Mouse (Mus musculus): ENCODE data around the gene Entpd6.

The Entpd6 gene

GRCm38 (mm10) chr2:150748854-150749253, at the start of gene Entpd6:
TSS of gene Entpd6 (plus strand) at chr2:150749042.
- DNase-seq, result peak; percentile 98

DNA sequence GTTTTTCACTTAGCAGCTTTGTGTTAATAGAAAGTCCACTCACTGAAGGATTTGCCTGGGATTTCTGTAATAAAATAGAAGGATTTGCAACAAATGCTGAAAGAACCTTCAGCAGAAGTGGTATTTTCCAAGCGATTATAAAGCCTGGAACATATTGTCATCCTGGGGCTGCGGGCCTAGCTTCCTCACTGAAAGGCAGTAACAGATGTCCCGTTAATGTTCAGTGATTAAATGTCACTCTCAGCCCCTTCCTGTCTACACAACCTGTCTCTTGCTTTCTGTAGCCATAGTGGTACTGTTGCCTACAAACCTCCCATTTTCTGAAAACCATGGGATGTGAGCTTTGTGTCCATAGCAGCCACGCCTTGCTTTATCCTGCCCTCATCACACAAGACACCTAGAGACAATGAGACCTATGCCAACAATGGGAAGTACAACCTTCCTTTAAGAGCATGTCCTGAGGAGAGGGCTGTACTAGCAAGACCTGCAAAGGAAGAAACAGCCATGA, 36.6 kb upstream of the Entpd6 start:
- no peak for DNase-seq

DNA sequence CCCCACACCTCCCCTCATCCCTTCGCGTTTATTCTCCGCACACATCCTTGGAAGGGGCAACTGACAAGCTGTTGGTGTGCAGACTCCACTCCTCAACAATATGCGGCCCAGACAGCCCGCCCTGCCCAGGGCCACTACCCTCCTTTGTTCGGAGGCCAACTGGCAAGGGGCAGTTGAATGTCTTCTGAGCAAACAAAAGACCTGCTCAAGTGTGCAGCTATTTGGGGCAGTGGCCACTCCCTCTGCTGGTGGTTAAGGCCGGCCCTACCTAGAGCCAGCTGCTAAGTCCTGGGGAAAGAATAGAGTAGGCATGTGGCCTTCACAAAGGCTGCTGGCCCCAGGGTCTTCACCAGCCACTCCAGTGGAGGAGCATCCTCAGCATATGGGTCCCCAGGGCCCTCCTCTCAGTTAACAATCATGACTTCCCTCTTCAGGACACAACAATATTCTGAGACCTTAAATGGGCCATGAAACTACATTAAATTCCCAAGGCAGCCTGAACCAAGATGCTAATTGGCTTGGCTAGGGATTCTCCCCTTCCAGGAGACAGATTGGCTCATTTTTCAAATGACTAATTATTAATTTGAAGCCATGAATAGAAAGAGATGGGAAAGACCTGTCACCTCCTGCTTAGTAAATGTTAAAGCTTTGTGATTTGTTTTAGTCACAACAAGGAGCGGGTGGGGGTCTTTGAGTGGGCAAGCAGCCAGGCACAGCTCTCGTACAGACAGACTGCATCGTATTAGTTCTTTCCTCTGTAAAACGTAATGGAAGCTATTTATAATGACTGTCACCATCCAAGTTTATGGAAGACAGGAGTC, 12.9 kb upstream of the Entpd6 start:
- DNase-seq, result no peak

DNA sequence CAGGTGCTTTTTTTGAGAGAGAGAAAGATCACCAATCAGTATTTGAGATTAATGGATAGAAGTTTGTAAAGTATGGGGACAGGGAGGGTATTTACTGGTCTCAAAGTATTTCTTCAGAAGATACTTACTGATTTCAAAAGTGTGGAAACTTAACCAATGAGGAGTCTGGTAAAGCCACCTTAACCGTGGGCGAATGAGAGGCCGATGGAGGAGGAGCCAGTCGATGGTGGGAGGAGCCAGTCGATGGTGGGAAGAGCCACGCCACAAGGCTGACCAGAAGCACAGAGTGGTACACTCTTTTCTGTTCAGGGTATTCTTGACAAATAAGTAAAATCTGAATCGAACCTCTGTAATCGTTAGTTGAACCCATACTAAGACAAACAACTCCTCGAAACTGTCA, 11.0 kb upstream of the Entpd6 start:
- no peak for DNase-seq

- no peak for DNase-seq
Observed at GRCm38 (mm10) chr2:150740145-150740841, 8.5 kb upstream of the Entpd6 start.

- DNase-seq, result no peak
Observed at GRCm38 (mm10) chr2:150741405-150741804, 7.4 kb upstream of the Entpd6 start.

DNA sequence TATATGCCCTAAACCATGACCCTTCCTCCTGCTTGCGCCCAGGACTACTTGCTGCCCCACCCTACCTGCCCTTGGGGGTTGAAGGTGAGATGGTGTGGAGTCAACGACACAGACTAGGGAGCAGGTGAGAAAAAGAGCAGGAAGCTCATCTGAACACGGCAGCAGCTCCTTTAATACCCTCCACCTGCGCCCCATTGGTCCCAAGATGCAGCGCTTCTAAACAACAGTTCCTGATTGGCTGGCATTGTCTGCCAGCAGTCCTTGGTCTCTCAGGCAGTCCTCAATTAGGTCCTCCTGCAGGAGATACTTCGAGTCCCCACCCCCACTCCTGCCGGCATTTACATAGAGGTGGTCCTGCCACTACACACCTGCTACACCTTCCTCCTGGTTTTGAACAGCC, 3.8 kb upstream of the Entpd6 start:
- no peak for DNase-seq

DNA sequence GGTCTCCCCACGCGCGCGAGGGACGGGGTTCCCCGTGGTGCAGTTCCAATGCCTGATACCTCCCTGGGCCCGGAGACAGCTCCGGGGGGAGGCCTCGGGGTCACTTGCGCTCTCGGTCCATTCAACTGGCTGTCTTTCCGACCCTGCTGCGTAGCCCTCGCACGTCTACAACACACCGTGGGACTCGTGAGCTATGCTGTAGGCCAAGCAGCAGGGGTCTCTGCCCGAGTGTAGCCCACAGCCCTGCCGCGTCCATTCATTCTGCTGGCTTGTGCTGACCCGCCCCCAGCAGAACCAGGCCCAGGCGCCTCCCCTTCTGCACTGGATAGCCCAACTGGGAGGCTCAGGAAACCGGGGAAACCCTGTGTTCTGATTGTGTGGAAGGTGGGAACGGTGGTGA, 441 bp downstream of the Entpd6 start:
- no peak for DNase-seq

DNA sequence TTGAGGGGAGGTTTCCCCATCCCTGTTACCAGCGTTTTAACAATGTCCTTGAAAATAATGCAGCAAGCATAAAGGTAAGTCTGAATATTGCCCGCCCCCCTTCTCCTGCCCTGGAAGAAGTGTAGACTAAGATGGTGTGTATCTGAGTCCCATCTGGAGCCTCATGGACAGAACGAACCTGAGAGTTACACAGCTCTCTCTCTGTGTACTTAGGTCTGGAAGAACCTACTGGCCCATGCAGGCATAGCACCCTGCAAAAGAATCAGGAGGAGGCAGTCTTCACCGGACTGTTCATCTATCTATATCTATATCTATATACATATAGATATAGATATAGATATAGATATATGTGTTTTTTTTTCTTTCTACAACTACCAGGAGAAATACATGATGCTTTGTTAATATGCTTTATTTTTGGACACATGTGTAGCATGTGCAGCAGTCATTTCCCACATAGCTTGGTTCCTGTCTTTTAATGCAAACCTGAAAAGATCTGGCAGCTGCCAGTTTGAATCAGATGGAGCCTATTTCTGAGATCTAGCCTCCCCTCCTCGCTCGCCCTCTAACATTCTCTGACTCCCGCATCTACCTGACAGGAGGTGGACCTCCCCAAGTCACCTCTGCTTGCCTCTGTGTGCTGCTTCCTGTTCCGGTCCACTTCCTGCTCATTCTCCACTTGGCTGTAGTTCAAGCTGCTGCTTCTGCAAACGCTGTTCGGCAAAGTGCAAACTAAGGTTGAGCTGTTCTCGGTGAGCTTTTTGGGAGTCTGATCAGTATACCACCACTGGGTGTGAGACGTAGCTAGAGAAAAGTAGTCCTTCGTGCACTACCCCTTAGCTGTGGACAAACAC, 1.5 kb downstream of the Entpd6 start:
- no peak for DNase-seq

DNA sequence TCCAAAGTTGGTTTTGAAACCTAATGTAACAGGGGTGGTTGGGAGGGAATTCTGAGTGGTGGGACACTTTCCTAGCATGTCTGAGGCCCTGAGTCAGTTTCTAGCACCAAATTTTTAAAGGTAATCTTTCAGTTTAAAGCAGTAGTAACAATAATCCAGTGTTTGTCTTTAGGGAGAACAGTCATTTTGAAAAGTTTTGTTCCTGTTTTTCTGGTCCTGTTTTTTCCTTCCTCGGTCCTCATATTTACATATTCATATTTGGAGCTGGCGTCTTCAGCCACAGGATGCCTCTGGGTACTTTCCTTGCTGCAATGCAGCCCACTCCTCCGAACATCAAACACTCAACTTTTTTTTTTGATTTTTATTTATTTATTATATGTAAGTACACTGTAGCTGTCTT, 6.2 kb downstream of the Entpd6 start:
- DNase-seq, result no peak

DNA sequence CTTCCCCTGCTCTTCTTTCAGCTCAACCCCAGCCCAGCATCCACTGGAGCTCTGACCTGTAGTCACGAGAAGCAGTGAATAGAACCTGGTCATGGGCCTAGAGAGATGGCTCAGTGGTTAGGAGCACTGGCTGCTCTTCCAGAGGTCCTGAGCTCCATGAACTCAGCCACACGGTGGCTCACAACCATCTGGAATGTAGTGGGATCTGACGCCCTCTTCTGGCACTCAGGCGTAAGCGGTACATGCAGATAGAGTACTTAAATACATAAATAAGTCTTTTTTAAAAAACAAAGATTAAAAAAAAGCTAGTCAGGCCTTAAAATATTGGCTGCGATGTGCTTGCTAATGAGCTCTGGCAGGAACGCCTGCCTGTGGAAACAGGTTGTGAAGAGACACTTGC, 12.6 kb downstream of the Entpd6 start:
- DNase-seq, result no peak

- peak; percentile 65 for DNase-seq
Observed at GRCm38 (mm10) chr2:150765619-150766018, 16.8 kb downstream of the Entpd6 start.

DNA sequence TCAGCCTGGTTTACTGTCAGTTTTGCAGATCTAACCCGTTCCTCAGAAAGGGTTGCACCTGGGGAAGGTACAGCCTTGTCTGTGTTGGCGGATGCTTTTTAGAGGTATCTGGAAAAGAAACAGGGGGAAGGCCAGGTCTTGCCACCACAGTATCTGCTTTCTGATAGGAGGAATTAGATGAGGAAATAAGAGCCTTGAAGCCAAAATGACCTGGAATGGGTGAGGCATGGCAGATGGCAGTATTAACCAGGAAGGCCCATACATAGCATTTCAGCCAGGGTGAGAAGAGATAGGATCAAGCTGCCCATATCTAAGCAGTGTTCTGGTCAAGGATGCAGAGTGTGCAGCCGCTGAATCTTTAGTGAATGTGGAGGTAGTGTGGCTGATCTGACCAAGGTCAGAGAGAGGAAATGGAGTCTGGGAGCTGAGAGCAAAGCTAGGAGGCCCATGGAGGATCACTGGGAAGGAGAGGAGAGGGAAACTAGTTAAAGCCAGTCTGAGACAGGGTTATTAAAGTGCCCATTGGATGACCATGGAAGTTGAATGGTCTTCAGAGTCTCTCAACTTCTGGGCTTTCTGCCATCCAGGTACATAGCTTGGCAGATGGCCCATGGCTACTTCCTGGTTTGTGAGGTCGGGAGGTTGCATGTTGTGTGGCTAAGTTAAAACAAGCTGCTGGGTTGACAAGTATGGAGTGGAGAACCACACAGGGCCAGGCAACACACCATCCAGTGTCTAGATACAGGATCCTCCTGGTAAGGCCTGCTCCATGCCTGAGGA, 17.4 kb downstream of the Entpd6 start:
- peak; percentile 58 for DNase-seq

DNA sequence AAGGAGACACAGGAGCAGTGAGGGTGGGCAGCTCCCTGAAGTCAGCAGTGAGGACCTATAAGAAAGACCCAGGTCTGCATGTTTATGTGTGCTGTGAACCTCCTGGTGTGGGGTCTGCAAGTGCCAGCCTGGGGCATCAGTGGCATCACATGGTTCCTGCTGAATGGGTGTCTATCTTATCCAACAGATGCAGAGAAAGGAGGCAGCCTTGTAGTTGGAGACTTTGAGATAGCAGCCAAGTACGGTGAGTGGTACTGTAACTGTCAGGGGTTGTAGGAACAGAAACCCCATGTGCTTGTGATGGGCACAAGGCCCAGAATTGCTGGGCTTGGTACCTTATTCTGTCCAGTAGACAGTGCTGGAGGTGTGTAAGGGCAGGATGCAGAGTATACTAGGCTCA, 19.8 kb downstream of the Entpd6 start:
- no peak for DNase-seq

DNA sequence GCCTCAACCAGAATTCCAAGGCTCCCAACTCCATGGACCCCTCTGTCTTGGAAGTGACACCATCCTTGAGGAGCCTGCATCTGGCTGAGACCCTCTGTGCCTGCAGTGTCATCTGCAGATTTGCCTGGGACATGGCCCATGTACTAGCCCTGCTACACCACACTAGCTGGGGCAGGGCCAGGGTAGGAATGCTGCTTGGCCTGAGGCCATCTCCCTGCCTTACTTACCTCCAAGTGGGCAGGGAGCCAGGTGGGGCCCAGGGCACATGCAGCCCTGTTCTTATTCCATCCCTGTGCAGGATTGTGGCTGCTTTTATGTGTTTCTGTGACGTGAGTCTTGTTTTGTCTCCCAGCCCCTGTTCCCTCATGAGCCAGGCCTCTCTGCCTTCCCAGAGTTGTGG, 21.9 kb downstream of the Entpd6 start:
- DNase-seq, result no peak

GRCm38 (mm10) chr2:150771169-150771568, 22.3 kb downstream of the Entpd6 start:
- no peak for DNase-seq

DNA sequence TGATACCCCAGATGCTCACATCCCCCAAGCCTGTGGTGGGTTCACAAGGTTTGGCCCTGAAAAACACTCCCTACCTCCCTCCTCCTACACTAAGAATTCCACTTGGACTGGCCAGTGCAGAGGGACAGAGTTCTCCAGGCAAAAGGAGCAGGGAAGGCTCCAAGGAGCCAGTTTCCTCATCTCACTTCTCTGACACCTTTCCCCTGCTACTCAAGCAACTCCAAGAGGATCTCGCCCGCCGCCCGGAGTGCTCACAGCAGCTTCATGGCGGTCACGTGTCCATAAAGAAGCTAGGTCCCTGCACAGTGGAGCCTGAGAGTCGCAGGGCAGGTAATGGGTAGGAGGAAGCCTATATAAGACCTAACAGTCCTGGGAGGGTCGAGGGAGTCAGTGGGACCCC, 23.2 kb downstream of the Entpd6 start:
- DNase-seq, result no peak

DNA sequence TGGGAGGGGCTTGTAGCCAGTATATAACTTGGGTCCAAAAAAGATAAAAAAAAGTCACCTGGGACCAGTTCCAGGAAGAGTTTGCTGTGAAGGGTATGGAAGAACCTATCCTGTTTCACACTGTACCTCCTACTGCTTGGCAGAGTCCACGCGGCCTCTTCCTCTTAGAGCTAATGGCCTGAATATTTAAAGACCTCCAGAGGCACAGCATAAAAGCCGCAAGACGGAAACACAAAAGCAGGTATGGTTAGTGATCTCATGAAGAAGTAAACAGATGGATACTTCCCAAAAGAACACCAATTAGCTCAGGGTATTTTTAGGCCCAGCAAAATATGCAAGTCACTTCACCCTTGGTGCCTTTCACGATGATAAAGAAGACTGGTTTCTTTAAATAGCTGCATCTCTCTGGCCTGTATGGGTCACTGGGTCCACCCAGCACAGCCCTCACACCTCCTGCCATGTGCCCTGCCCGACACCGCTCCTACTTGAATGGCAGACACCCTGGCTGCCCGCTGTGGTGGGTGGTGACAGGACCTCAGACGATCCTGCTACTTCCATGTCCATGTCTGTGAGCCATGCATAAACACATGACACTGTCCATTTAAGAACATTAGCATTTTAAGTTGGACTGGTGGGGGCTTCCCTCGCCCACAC, 23.8 kb downstream of the Entpd6 start:
- no peak for DNase-seq

DNA sequence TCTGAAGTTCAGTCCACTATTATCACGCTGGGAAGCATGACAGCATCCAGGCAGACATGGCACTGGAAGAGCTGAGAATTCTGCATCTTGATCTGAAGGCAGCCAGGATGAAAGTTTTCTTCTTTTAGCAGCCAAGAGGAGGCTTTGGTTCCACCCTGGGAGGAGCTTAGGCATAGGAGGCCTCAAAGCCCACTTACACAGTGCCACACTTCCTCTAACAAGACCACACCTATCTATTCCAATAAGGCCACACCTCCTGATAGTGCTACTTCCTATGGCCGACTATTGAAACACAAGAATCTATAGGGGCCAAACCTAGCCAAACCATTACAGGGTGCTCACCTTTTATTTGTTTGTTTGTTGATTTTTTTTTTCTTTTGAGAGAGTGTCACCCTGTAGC, 34.0 kb downstream of the Entpd6 start:
- DNase-seq, result no peak

DNA sequence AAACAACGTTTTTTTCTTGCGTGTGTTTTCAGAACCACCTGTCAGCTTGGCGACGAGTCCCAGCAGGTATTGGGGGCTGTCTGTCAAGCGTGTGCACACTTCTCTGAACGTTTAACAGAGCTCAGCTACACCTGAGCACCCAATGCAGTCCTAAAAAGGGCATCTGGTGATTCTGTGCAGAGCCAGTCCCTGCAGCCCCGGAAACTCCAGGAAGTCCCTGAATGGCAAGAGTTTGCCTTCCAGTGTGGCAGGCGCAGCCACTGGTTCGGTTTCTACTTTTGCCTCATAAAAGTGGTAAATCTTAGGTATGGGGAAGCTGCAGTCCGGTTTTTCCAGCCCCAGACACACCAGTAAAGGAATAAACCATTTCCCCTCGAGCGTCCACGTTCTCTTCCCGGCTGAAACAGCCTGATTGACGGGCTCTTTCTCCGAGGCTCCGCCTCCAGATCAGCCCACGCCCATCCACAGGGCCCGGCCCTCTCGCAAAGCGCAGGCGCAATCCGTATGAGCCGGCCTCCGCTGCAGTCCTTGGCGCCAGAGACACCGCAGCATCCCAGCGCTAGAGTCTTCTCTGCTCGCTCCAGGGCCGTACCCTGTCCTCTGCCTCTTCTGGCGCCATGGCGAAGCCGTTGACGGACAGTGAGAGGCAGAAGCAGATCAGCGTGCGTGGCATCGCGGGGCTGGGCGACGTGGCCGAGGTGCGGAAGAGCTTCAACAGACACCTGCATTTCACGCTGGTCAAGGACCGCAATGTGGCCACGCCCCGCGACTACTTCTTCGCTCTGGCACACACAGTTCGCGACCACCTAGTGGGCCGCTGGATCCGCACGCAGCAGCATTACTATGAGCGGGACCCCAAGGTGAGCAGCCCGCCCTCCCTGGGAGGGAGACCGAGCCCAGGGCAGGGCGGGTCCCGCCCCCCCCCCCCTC, 37.7 kb downstream of the Entpd6 start, which contains the start of gene Pygb:
Pygb (plus strand) TSS at position 485 of the 930 bp plus-strand sequence.
- DNase-seq, result peak; percentile 88

Data from cerebellum, adult 9-11 months (tissue).